Comparison of ENCODE assay signal across 23 mouse cellular contexts in the genomic region with DNA sequence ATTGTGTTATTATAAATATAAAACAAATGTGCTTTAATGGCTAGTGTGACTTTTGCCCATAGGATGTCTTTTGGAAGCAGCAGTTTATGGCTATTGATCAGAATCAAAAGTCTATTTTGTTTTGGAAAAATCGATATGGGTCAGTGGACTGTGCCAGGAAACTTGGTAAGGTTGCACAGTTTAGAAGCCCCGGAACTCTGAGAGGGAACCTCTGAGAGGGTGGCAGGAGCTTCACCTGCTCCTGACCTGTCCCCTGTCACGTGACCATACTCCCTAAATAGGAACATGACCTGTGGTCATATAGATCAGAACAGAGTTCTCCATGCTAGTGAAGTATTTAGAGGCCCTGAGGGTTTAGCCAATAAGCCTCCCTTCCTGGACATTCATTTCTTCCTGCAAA.
DNase-seq lines count a peak whose midpoint lies in the region; ATAC-seq and TF ChIP-seq lines count a peak whose summit lies in the region.
"Had no signal": no experiment of that assay in that cellular context is flagged by ENCODE, and none has a peak within 500 bp of the region (broad histone marks: within the 10 kb centered on the region; RNA-seq: fewer than 3 reads in every experiment).

No protein-coding gene starts in this region.

- H3K4me3 ChIP-seq in liver, embryonic 15.5 days (replicated peaks), result no peak overlapping the region
- H3K4me3 ChIP-seq in liver, embryonic 12.5 days, result no peak overlapping the region
- no peak overlapping the region for H3K4me3 ChIP-seq in midbrain, embryonic 11.5 days (ENCODE audit: low read depth, low read length)
- no peak overlapping the region for H3K4me3 ChIP-seq in midbrain, embryonic 14.5 days (replicated peaks; ENCODE audit: low read depth, low read length)
- no peak overlapping the region for H3K4me3 ChIP-seq in liver, postnatal 0 days (ENCODE audit: low read depth, low read length)
- H3K4me3 ChIP-seq: embryonic facial prominence, embryonic 10.5 days; embryonic facial prominence, embryonic 12.5 days; forebrain, embryonic 13.5 days; forebrain, embryonic 15.5 days had no signal

- no peak overlapping the region for H3K4me2 ChIP-seq in liver, embryonic 15.5 days
- no peak overlapping the region for H3K4me2 ChIP-seq in liver, embryonic 12.5 days
- no peak overlapping the region for H3K4me2 ChIP-seq in midbrain, embryonic 11.5 days
- no peak overlapping the region for H3K4me2 ChIP-seq in midbrain, embryonic 14.5 days (ENCODE audit: low read length)
- H3K4me2 ChIP-seq in liver, postnatal 0 days (ENCODE audit: low read depth, low read length), result no peak overlapping the region
- H3K4me2 ChIP-seq: embryonic facial prominence, embryonic 12.5 days; forebrain, embryonic 13.5 days; forebrain, embryonic 15.5 days had no signal

- H3K27ac ChIP-seq in liver, embryonic 15.5 days (replicated peaks), result no peak overlapping the region
- no peak overlapping the region for H3K27ac ChIP-seq in liver, embryonic 12.5 days
- no peak overlapping the region for H3K27ac ChIP-seq in midbrain, embryonic 11.5 days (ENCODE audit: low read depth, low read length)
- no peak overlapping the region for H3K27ac ChIP-seq in midbrain, embryonic 14.5 days (replicated peaks; ENCODE audit: low read depth, low read length)
- no peak overlapping the region for H3K27ac ChIP-seq in liver, postnatal 0 days (ENCODE audit: low read depth)
- H3K27ac ChIP-seq: embryonic facial prominence, embryonic 10.5 days; embryonic facial prominence, embryonic 12.5 days; forebrain, embryonic 13.5 days; forebrain, embryonic 15.5 days had no signal

- H3K36me3 ChIP-seq in liver, embryonic 15.5 days (replicated peaks), result peaks cover 43% of the 10 kb centered on the region
- peaks cover 64% of the 10 kb centered on the region for H3K36me3 ChIP-seq in liver, embryonic 12.5 days
- H3K36me3 ChIP-seq in midbrain, embryonic 11.5 days (ENCODE audit: control insufficient read depth, insufficient read depth, low read length), result peaks cover 3% of the 10 kb centered on the region; the same call in 1 of the 2 replicates
- H3K36me3 ChIP-seq in midbrain, embryonic 14.5 days (ENCODE audit: control insufficient read depth, insufficient read depth, low read length), result peaks cover 52% of the 10 kb centered on the region
- H3K36me3 ChIP-seq in liver, postnatal 0 days (replicated peaks; ENCODE audit: insufficient read depth, low read length), result 0 out of 2 replicates have a peak, but pooled peaks cover 17% of the 10 kb centered on the region

- 0 out of 2 replicates have a peak, but pooled peaks have one; percentile 25 for TF ChIP-seq EP300 in liver, postnatal 0 days (IDR thresholded peaks at IDR 0.05; ENCODE audit: low read depth)

- H3K4me1 ChIP-seq in liver, embryonic 15.5 days (replicated peaks), result no peaks in the 10 kb centered on the region
- H3K4me1 ChIP-seq in liver, embryonic 12.5 days, result no peaks in the 10 kb centered on the region
- H3K4me1 ChIP-seq in midbrain, embryonic 11.5 days (ENCODE audit: control insufficient read depth, insufficient read depth, low read length), result no peaks in the 10 kb centered on the region
- no peaks in the 10 kb centered on the region for H3K4me1 ChIP-seq in midbrain, embryonic 14.5 days (ENCODE audit: control insufficient read depth, insufficient read depth, low read length)
- no peaks in the 10 kb centered on the region for H3K4me1 ChIP-seq in liver, postnatal 0 days (ENCODE audit: insufficient read depth)
- H3K4me1 ChIP-seq: embryonic facial prominence, embryonic 10.5 days; embryonic facial prominence, embryonic 12.5 days; forebrain, embryonic 13.5 days; forebrain, embryonic 15.5 days had no signal

- H3K9ac ChIP-seq in liver, embryonic 15.5 days, result no peak overlapping the region
- H3K9ac ChIP-seq in liver, embryonic 12.5 days, result no peak overlapping the region
- H3K9ac ChIP-seq in midbrain, embryonic 11.5 days (ENCODE audit: low read length), result no peak overlapping the region
- no peak overlapping the region for H3K9ac ChIP-seq in midbrain, embryonic 14.5 days (replicated peaks; ENCODE audit: low read length)
- H3K9ac ChIP-seq in liver, postnatal 0 days (replicated peaks), result no peak overlapping the region
- H3K9ac ChIP-seq: embryonic facial prominence, embryonic 12.5 days; forebrain, embryonic 13.5 days; forebrain, embryonic 15.5 days had no signal

- DNase-seq in midbrain, embryonic 11.5 days (ENCODE audit: low spot score, missing footprints), result peak; percentile 53
- DNase-seq in midbrain, embryonic 14.5 days, result no peak
- no peak for DNase-seq in liver, postnatal 0 days
- no peak for DNase-seq in kidney, adult 8-10 months
- DNase-seq: adrenal gland, adult 8-10 months; adrenal gland, postnatal 14 days; adrenal gland, postnatal 36 days; cerebellum, adult 11-12 months; cerebellum, adult 2 months; cerebellum, adult 9-10 months; cerebellum, postnatal 10 days; cerebellum, postnatal 25 days had no signal

- WGBS in liver, embryonic 15.5 days (ENCODE audit: insufficient replicate concordance), result 82% methylated on average over 3 of the region's 3 CpGs
- 84% methylated on average over 3 of the region's 3 CpGs for WGBS in liver, embryonic 12.5 days (ENCODE audit: insufficient replicate concordance)
- 92% methylated on average over 3 of the region's 3 CpGs for WGBS in midbrain, embryonic 11.5 days
- 96% methylated on average over 3 of the region's 3 CpGs for WGBS in midbrain, embryonic 14.5 days
- WGBS in liver, postnatal 0 days (ENCODE audit: insufficient replicate concordance), result 80% methylated on average over 3 of the region's 3 CpGs

- H3K9me3 ChIP-seq in liver, embryonic 15.5 days (replicated peaks), result no peaks in the 10 kb centered on the region
- no peaks in the 10 kb centered on the region for H3K9me3 ChIP-seq in liver, embryonic 12.5 days (replicated peaks)
- H3K9me3 ChIP-seq in midbrain, embryonic 11.5 days (ENCODE audit: control insufficient read depth, low read length), result no peaks in the 10 kb centered on the region
- H3K9me3 ChIP-seq in midbrain, embryonic 14.5 days (ENCODE audit: control insufficient read depth, low read length), result no peaks in the 10 kb centered on the region
- H3K9me3 ChIP-seq in liver, postnatal 0 days (ENCODE audit: low read length), result no peaks in the 10 kb centered on the region
- H3K9me3 ChIP-seq: embryonic facial prominence, embryonic 10.5 days; embryonic facial prominence, embryonic 12.5 days; forebrain, embryonic 13.5 days; forebrain, embryonic 15.5 days; G1E had no signal

- TF ChIP-seq CTCF in liver, postnatal 0 days (IDR thresholded peaks at IDR 0.05; ENCODE audit: low read depth), result no peak

- peak; percentile 47; the same call in 1 of the 2 replicates for ATAC-seq in liver, embryonic 15.5 days (ENCODE audit: insufficient read depth)
- no peak for ATAC-seq in liver, embryonic 12.5 days
- ATAC-seq in midbrain, embryonic 11.5 days (ENCODE audit: low FRiP score), result no peak
- no peak for ATAC-seq in midbrain, embryonic 14.5 days (ENCODE audit: low FRiP score, low TSS enrichment)
- ATAC-seq in liver, postnatal 0 days, result peak; percentile 76
- ATAC-seq: activated CD4-positive, CD25-positive, alpha-beta regulatory T cell, adult 4 months; CD4-positive, CD25-positive, alpha-beta regulatory T cell, adult 4 months; forebrain, embryonic 13.5 days; Patski had no signal

- no peaks in the 10 kb centered on the region for H3K27me3 ChIP-seq in liver, embryonic 15.5 days
- H3K27me3 ChIP-seq in liver, embryonic 12.5 days (replicated peaks), result no peaks in the 10 kb centered on the region
- no peaks in the 10 kb centered on the region for H3K27me3 ChIP-seq in midbrain, embryonic 11.5 days (ENCODE audit: control insufficient read depth, insufficient read depth, low read length)
- no peaks in the 10 kb centered on the region for H3K27me3 ChIP-seq in midbrain, embryonic 14.5 days (ENCODE audit: control insufficient read depth, insufficient read depth, low read length)
- no peaks in the 10 kb centered on the region for H3K27me3 ChIP-seq in liver, postnatal 0 days (ENCODE audit: insufficient read depth, low read length)
- H3K27me3 ChIP-seq: CH12.LX; embryonic facial prominence, embryonic 12.5 days; forebrain, embryonic 13.5 days; forebrain, embryonic 15.5 days; Patski had no signal

Comparison
In these comparisons a context has a peak if more than half of its experiments do, and no peak if none do; other contexts are left out.
1. ATAC-seq: peak in liver, embryonic 15.5 days (single experiment) and liver, postnatal 0 days (single experiment); none in liver, embryonic 12.5 days (single experiment), midbrain, embryonic 11.5 days (single experiment) and midbrain, embryonic 14.5 days (single experiment).